Mouse (Mus musculus) liver, embryonic 16.5 days (tissue): Measurements from ENCODE around the gene Lats2. TPM values are rescaled to one million over a fixed set of nuclear protein-coding genes. Genes with fewer than 3 reads are reported as not detected.
"Not testable (repeated sequence)": the region's sequence is repeated elsewhere in the genome, so short reads cannot be mapped to it uniquely, and the experiment has no call there.

Experiments used
- ATAC-seq: fragments of 200-750 bp; cut with Nextera tagmentation; 2 replicates; pipeline ENCODE4 v1.8.0; 2017; ENCODE audit warnings: low read depth, mild to moderate bottlenecking, moderate number of reproducible peaks, moderate library complexity
- H3K27ac ChIP-seq: fragments of 300-500 bp; sonication (generic); 2 replicates; pipeline ENCODE4 v1.5.1; 2014; ENCODE audit warnings: mild to moderate bottlenecking, low read length
- H3K27me3 ChIP-seq: fragments of 300-500 bp; sonication (generic); 2 replicates; pipeline ENCODE4 v1.6.1; 2014; ENCODE audit warnings: low read depth, low read length, mixed read lengths; ENCODE audit not compliant: control insufficient read depth, insufficient read depth
- H3K36me3 ChIP-seq: fragments of 300-500 bp; sonication (generic); 2 replicates; pipeline ENCODE4 v1.6.1; 2014; ENCODE audit warnings: mild to moderate bottlenecking; ENCODE audit not compliant: control insufficient read depth, insufficient read depth
- H3K4me1 ChIP-seq: fragments of 300-500 bp; sonication (generic); 2 replicates; pipeline ENCODE4 v1.6.1; 2014; ENCODE audit warnings: low read depth, low read length, mixed read lengths; ENCODE audit not compliant: control insufficient read depth
- H3K4me2 ChIP-seq: fragments of 300-500 bp; sonication (generic); 2 replicates; pipeline ENCODE4 v1.6.1; 2014; ENCODE audit warnings: low read depth, low read length, mixed read lengths
- H3K4me3 ChIP-seq: fragments of 300-500 bp; sonication (generic); 2 replicates; pipeline ENCODE4 v1.5.1; 2014; ENCODE audit warnings: low read depth, mild to moderate bottlenecking, low read length
- H3K9ac ChIP-seq: fragments of 300-500 bp; sonication (generic); 2 replicates; pipeline ENCODE4 v1.6.1; 2014; ENCODE audit warnings: low read depth, low read length
- H3K9me3 ChIP-seq: fragments of 300-500 bp; sonication (generic); replicated peaks from 2 replicates; pipeline ENCODE4 v1.6.1; 2016; ENCODE audit warnings: low read length; ENCODE audit not compliant: control insufficient read depth
- WGBS: fragments of 180-500 bp; shearing (Covaris S2); extraction: QIAGEN DNeasy Blood & Tissue Kit; methylation state at CpG from one replicate; pipeline ENCODE4 v1.1.7; 2014; ENCODE audit not compliant: insufficient replicate concordance; 5-methylcytosine and 5-hydroxymethylcytosine counted together
- polyA plus RNA-seq: library from polyadenylated mRNA; unstranded; fragments of >200 nt; fragmentation: Nextera tagmentation; extraction: Ambion mirVana; gene quantifications from 2 replicates; pipeline ENCODE4 v1.2.1, GENCODE M21; 2015

Gene Lats2
- polyA plus RNA-seq, 1 experiment from 2014 or later: 6.1 TPM

DNA sequence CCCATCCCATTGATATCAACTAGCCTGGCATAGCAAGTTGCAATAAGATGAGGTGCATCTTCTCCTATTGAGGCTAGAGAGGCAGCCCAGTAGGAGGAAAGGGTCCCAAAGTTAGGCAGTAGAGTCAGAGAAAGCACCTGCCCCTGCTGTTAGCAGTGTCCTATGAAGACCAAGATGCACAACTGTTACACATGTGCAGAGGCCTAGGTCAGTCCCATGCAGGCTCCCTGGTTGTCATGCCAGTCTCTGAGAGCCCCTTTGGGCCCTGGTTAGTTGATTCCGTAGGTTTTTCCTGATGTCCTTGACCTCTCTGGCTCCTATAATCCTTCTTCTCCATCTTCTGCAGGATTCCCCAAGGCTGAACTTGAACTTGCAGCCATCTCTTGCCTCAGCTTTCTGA, 78.7 kb downstream of the Lats2 start:
- Histone ChIP-seq H3K27me3 (no peaks in the 10 kb centered on the region), H3K27ac (no peak overlapping the region)
- WGBS: 20% methylated on average over 1 of the region's 1 CpGs

DNA sequence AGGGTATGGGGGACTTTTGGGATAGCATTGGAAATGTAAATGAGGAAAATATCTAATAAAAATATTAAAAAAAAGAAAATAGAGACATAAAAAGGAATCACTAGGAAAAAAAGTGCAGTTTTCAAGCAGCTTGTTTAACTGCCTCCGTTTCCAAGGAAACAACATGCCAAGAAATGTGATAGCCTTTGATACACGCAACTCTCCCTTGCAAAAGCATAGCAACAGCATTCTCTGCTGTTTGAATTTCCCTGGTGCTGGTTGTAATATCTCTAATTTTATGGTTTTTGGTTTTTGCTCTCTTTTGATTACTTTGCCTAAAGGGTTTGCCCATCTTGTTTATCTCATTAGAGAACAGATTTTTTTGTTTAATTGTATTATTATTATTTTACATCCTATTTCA, 82.7 kb downstream of the Lats2 start:
- Histone ChIP-seq H3K9me3 (no peaks in the 10 kb centered on the region), H3K4me2 (no peak overlapping the region), H3K36me3 (no peaks in the 10 kb centered on the region), H3K9ac (no peak overlapping the region), H3K27me3 (no peaks in the 10 kb centered on the region), H3K4me1 (no peaks in the 10 kb centered on the region), H3K4me3 (no peak overlapping the region), H3K27ac (no peak overlapping the region)
- 62% methylated on average over 2 of the region's 2 CpGs for WGBS
- ATAC-seq: no peak

More for the DNA sequence above, 78.7 kb downstream of the Lats2 start:
- no peak for ATAC-seq
- Histone ChIP-seq H3K4me2 (no peak overlapping the region), H3K9me3 (no peaks in the 10 kb centered on the region), H3K36me3 (no peaks in the 10 kb centered on the region), H3K4me1 (no peaks in the 10 kb centered on the region), H3K9ac (no peak overlapping the region), H3K4me3 (no peak overlapping the region)

DNA sequence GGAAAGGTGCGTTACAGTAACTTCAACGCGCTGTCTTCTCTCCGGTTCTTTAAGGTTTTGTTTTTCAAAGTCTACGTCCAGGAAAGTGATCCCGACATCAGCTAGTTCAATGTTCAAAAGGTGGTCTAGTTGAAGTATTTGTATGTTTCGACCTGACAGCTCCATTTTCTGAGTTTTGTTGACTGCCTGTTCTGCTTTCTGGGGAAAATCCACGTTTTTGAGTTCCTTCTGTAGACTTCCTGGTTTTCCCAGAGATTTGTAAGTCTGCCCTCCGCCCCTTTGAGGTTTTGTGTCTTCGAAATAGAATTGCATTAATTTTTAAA, 92.6 kb downstream of the Lats2 start:
- no peak for ATAC-seq
- peak overlapping the region; percentile 90 for H3K4me2 ChIP-seq
- peak overlapping the region; percentile 97 for H3K27ac ChIP-seq
- H3K4me3 ChIP-seq: peak overlapping the region; percentile 88
- peaks cover 12% of the 10 kb centered on the region for H3K4me1 ChIP-seq
- peak overlapping the region; percentile 93 for H3K9ac ChIP-seq
- no peaks in the 10 kb centered on the region for H3K36me3 ChIP-seq
- 4% methylated on average over 10 of the region's 10 CpGs for WGBS
- no peaks in the 10 kb centered on the region for H3K9me3 ChIP-seq
- H3K27me3 ChIP-seq: no peaks in the 10 kb centered on the region

DNA sequence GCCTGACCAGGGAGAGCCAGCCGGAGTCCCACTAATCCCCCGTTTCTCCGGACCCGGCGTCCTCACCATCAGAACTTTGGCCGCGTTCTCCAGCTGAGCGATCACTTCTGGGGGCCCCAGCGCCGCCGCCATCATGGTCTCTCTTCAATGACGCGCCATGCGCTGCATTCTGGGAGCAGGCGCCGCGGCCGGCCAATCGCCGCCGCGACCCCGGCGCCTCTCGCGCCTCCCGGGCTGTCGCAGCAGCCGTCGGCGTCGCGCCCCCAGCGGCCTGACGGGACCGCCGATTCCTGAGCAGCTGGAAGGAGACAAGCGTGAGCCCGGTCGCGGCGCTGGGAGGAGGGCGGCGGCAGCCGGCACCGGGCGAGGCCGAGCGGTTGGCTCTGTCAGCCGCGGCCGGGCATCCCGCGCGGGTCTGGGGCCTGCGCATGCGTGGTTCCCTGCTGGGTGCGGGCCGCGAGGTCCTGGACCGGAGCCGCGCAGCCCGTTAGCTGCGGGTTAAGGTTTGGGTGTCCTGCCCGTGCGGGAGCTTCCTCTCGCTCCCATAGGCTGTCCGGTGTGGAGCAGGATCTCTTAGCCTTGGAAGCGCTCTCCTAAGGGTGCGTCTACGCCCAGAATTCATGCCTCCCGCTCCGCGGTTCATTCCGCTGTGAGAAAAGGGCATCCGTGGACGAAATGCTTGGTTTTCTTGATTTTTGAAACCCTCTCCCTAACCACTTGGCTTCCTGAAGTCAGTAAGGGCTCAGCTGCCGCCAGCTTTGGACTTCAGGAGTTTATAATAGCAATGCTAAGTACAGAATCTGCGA, 93.2 kb downstream of the Lats2 start, which contains the start of gene Xpo4:
Gene Xpo4 (minus strand): TSS at position 609 of the 806 bp plus-strand sequence.
- Histone ChIP-seq H3K9ac (peak within 1 kb of the TSS; percentile 93), H3K27ac (peak within 1 kb of the TSS; percentile 97), H3K27me3 (no peaks in the 10 kb centered on the region), H3K36me3 (no peaks in the 10 kb centered on the region), H3K4me1 (peaks cover 12% of the 10 kb centered on the region), H3K4me3 (peak within 1 kb of the TSS; percentile 88), H3K4me2 (peak within 1 kb of the TSS; percentile 90), H3K9me3 (no peaks in the 10 kb centered on the region)
- WGBS: under 1% methylated on average over 79 of the region's 80 CpGs
- peak; percentile 89 for ATAC-seq

DNA sequence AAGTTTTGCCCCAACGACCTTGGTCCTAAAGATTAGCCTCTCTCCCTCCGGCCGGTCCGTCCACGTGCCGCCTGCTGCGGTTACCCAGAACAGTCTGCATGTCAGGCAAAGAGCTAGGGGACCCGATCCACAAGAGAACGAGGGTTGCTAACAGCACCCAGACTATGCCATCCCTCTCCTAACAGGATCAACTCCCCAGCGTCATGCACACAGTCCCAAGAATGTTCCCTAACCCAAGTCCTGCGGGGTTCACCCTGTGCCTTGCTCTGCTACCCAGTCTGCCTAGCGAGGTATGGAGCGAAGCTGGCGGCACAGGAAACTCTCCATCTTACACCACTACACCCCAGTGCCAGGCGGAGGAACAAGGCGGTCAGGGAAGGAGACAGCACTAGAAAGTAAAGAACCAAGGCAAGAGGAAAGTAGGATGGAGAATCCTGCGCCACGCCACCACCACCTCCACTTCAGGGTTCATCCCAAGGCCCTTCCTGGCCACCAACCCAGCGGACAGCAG, 93.8 kb downstream of the Lats2 start:
- Histone ChIP-seq H3K27me3 (no peaks in the 10 kb centered on the region), H3K4me3 (peak overlapping the region; percentile 88), H3K27ac (peak overlapping the region; percentile 97), H3K9ac (peak overlapping the region; percentile 93), H3K4me1 (peaks cover 12% of the 10 kb centered on the region), H3K4me2 (peak overlapping the region; percentile 90), H3K36me3 (no peaks in the 10 kb centered on the region), H3K9me3 (no peaks in the 10 kb centered on the region)
- ATAC-seq: peak; percentile 42
- WGBS: under 1% methylated on average over 19 of the region's 19 CpGs

DNA sequence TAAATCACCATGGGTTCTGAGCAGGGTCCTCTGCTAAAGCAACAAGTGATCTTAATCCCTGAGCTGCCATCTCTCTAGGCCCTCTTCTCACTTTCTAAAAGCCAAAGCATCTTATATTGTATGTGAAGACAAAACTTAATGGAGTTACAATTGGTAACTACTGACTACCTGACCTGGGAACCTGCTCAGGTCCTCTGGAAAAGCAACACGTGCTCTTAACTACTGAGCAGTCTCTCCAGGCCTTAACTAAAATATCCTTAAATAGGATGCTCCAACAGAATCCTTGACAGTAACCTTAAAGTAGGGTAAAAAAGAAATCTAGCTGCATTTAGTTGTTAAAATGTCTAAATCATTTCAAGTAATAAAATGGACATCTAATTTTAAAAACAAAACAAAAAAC, 94.6 kb downstream of the Lats2 start:
- 16% methylated on average over 1 of the region's 1 CpGs for WGBS
- Histone ChIP-seq H3K9ac (peak overlapping the region; percentile 93), H3K27me3 (no peaks in the 10 kb centered on the region), H3K9me3 (no peaks in the 10 kb centered on the region), H3K36me3 (no peaks in the 10 kb centered on the region), H3K4me1 (peaks cover 12% of the 10 kb centered on the region), H3K4me2 (peak overlapping the region; percentile 90), H3K4me3 (peak overlapping the region; percentile 88), H3K27ac (no peak overlapping the region)
- ATAC-seq: no peak

DNA sequence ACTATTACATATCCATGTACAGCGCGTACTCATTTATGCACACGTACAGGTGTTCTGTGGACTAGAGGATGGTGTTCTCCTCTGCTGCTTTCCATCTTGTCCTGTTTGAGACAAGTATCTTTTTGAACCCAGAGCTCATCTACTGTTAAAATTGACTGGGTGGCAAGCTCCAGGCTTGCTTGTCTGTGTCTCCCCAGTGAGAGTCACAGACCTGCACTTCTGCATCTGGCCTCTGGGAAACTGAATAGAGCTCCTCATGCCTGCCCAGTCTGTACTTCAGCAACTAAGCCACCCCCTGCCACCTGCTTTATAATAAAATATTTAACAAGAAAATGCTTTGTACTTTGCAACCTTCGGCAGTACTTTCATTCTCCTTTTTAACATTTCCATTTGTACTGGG, 99.9 kb downstream of the Lats2 start:
- no peak overlapping the region for H3K27ac ChIP-seq
- no peak overlapping the region for H3K4me3 ChIP-seq
- 92% methylated on average over 4 of the region's 4 CpGs for WGBS
- H3K9ac ChIP-seq: no peak overlapping the region
- no peaks in the 10 kb centered on the region for H3K4me1 ChIP-seq
- no peaks in the 10 kb centered on the region for H3K9me3 ChIP-seq
- no peaks in the 10 kb centered on the region for H3K27me3 ChIP-seq
- no peak for ATAC-seq
- H3K4me2 ChIP-seq: no peak overlapping the region
- H3K36me3 ChIP-seq: no peaks in the 10 kb centered on the region

DNA sequence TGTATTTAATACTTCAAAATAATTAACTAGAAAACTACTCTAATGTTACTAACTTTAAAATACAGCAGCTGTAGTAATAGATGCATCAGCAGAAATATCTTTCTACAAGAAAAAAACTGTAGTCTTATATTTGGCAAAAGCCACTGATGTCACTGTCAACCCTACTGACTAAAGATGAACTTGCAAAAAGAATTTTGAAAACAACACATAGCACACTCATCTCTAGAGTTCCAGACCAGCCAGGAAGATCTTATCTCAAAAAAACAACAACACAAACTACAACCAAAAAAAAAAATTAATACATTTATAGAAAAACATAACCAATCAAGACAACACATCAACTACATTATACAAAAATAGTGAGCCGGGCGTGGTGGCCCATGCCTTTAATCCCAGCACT, 100.7 kb downstream of the Lats2 start:
- Histone ChIP-seq H3K36me3 (no peaks in the 10 kb centered on the region), H3K4me2 (no peak overlapping the region), H3K4me3 (no peak overlapping the region), H3K4me1 (no peaks in the 10 kb centered on the region), H3K27me3 (no peaks in the 10 kb centered on the region), H3K9ac (no peak overlapping the region), H3K27ac (no peak overlapping the region), H3K9me3 (no peaks in the 10 kb centered on the region)
- ATAC-seq: no peak
- 88% methylated on average over 2 of the region's 2 CpGs for WGBS

GRCm38 (mm10) chr14:57656519-57656918, 101.7 kb downstream of the Lats2 start:
- WGBS: 94% methylated on average over 3 of the region's 3 CpGs
- ATAC-seq: peak; percentile 79
- H3K4me1 ChIP-seq, H3K27ac ChIP-seq, H3K36me3 ChIP-seq, H3K9me3 ChIP-seq, H3K4me3 ChIP-seq, H3K4me2 ChIP-seq, H3K27me3 ChIP-seq, H3K9ac ChIP-seq: not testable (repeated sequence)
